Mouse (Mus musculus) heart, embryonic 15.5 days (tissue): ENCODE measurements around the gene Cdh4. TPM values are rescaled to one million over a fixed set of nuclear protein-coding genes. Genes with fewer than 3 reads are reported as not detected.

Experiments used
- ATAC-seq: fragments of 200-750 bp; cut with Nextera tagmentation; replicated peaks from 2 replicates; pipeline ENCODE4 v1.8.0; 2017; ENCODE audit warnings: low read depth, moderate TSS enrichment; ENCODE audit not compliant: insufficient number of reproducible peaks, insufficient read depth, low FRiP score
- H3K27ac ChIP-seq: fragments of 300-500 bp; sonication (generic); 2 replicates; pipeline ENCODE4 v1.5.1; 2015; ENCODE audit warnings: mild to moderate bottlenecking, inconsistent platforms
- H3K27me3 ChIP-seq: fragments of 300-500 bp; sonication (generic); 2 replicates; pipeline ENCODE4 v1.6.1; 2015; ENCODE audit warnings: inconsistent platforms
- H3K36me3 ChIP-seq: fragments of 300-500 bp; sonication (generic); 2 replicates; pipeline ENCODE4 v1.6.1; 2015; ENCODE audit warnings: mild to moderate bottlenecking, inconsistent platforms
- H3K4me1 ChIP-seq: fragments of 300-500 bp; sonication (generic); replicated peaks from 2 replicates; pipeline ENCODE4 v1.6.1; 2015; ENCODE audit warnings: inconsistent platforms
- H3K4me2 ChIP-seq: fragments of 300-500 bp; sonication (generic); 2 replicates; pipeline ENCODE4 v1.6.1; 2015; ENCODE audit warnings: inconsistent platforms, mild to moderate bottlenecking, moderate library complexity
- H3K4me3 ChIP-seq: fragments of 300-500 bp; sonication (generic); 2 replicates; pipeline ENCODE4 v1.5.1; 2015; ENCODE audit warnings: mild to moderate bottlenecking, inconsistent platforms
- H3K9ac ChIP-seq: fragments of 300-500 bp; sonication (generic); 2 replicates; pipeline ENCODE4 v1.6.1; 2015; ENCODE audit warnings: mild to moderate bottlenecking, inconsistent platforms
- H3K9me3 ChIP-seq: fragments of 300-500 bp; sonication (generic); replicated peaks from 2 replicates; pipeline ENCODE4 v1.6.1; 2016; ENCODE audit warnings: inconsistent platforms
- WGBS: fragments of 180-500 bp; shearing (Covaris S2); methylation state at CpG from one replicate; pipeline ENCODE4 v1.1.7; 2015; ENCODE audit warnings: mixed read lengths; 5-methylcytosine and 5-hydroxymethylcytosine counted together
- polyA plus RNA-seq: library from polyadenylated mRNA; unstranded; fragments of >200 nt; fragmentation: Nextera tagmentation; extraction: Ambion mirVana; gene quantifications from 2 replicates; pipeline ENCODE4 v1.2.1, GENCODE M21; 2015

The Cdh4 gene
- polyA plus RNA-seq = 1.4 and 6.4 TPM in 2 replicates

GRCm38 (mm10) chr2:179442191-179442540, at the start of gene Cdh4:
Gene Cdh4, plus strand, starts transcription at chr2:179442431.
- H3K9me3 ChIP-seq = no peaks in the 10 kb centered on the region
- peaks cover 72% of the 10 kb centered on the region for H3K27me3 ChIP-seq
- peak within 1 kb of the TSS; percentile 49 for H3K9ac ChIP-seq
- no peaks in the 10 kb centered on the region for H3K36me3 ChIP-seq
- peak within 1 kb of the TSS; percentile 63 for H3K4me3 ChIP-seq
- peaks cover 19% of the 10 kb centered on the region for H3K4me1 ChIP-seq
- peak within 1 kb of the TSS; percentile 92 for H3K4me2 ChIP-seq
- WGBS = under 1% methylated on average over 40 of the region's 40 CpGs
- no peak within 1 kb of the TSS for H3K27ac ChIP-seq
- peak; percentile 78 for ATAC-seq

GRCm38 (mm10) chr2:179395442-179395841, 46.8 kb upstream of the Cdh4 start:
- ATAC-seq = no peak
- H3K4me1 ChIP-seq = 0 out of 2 replicates have a peak, but pooled peaks cover 3% of the 10 kb centered on the region
- H3K9ac ChIP-seq = no peak overlapping the region
- H3K9me3 ChIP-seq = no peaks in the 10 kb centered on the region
- no peak overlapping the region for H3K27ac ChIP-seq
- H3K4me2 ChIP-seq = no peak overlapping the region
- H3K27me3 ChIP-seq = no peaks in the 10 kb centered on the region
- WGBS = 60% methylated on average over 5 of the region's 5 CpGs
- H3K4me3 ChIP-seq = no peak overlapping the region
- H3K36me3 ChIP-seq = no peaks in the 10 kb centered on the region

- Histone ChIP-seq H3K27ac (no peak overlapping the region), H3K4me1 (no peaks in the 10 kb centered on the region), H3K36me3 (no peaks in the 10 kb centered on the region), H3K4me3 (no peak overlapping the region), H3K27me3 (no peaks in the 10 kb centered on the region), H3K9ac (no peak overlapping the region), H3K9me3 (no peaks in the 10 kb centered on the region), H3K4me2 (no peak overlapping the region)
- ATAC-seq = no peak
- 76% methylated on average over 14 of the region's 14 CpGs for WGBS
Observed at GRCm38 (mm10) chr2:179399645-179400249, 42.5 kb upstream of the Cdh4 start.

- no peak overlapping the region for H3K27ac ChIP-seq
- H3K36me3 ChIP-seq = no peaks in the 10 kb centered on the region
- WGBS = 63% methylated on average over 8 of the region's 8 CpGs
- H3K4me1 ChIP-seq = no peaks in the 10 kb centered on the region
- H3K9me3 ChIP-seq = no peaks in the 10 kb centered on the region
- H3K27me3 ChIP-seq = no peaks in the 10 kb centered on the region
- H3K4me3 ChIP-seq = no peak overlapping the region
- H3K9ac ChIP-seq = no peak overlapping the region
- no peak for ATAC-seq
- no peak overlapping the region for H3K4me2 ChIP-seq
Observed at GRCm38 (mm10) chr2:179410866-179411561, 31.2 kb upstream of the Cdh4 start.

GRCm38 (mm10) chr2:179412966-179413365, 29.3 kb upstream of the Cdh4 start:
- H3K27me3 ChIP-seq = no peaks in the 10 kb centered on the region
- no peaks in the 10 kb centered on the region for H3K4me1 ChIP-seq
- H3K36me3 ChIP-seq = no peaks in the 10 kb centered on the region
- no peaks in the 10 kb centered on the region for H3K9me3 ChIP-seq
- no peak overlapping the region for H3K27ac ChIP-seq
- no peak for ATAC-seq
- no peak overlapping the region for H3K9ac ChIP-seq
- 78% methylated on average over 2 of the region's 2 CpGs for WGBS
- no peak overlapping the region for H3K4me3 ChIP-seq
- H3K4me2 ChIP-seq = no peak overlapping the region

- no peaks in the 10 kb centered on the region for H3K36me3 ChIP-seq
- no peaks in the 10 kb centered on the region for H3K4me1 ChIP-seq
- H3K4me3 ChIP-seq = no peak overlapping the region
- 85% methylated on average over 11 of the region's 11 CpGs for WGBS
- no peak overlapping the region for H3K27ac ChIP-seq
- no peaks in the 10 kb centered on the region for H3K27me3 ChIP-seq
- no peak for ATAC-seq
- H3K9ac ChIP-seq = no peak overlapping the region
- H3K9me3 ChIP-seq = no peaks in the 10 kb centered on the region
- no peak overlapping the region for H3K4me2 ChIP-seq
Observed at GRCm38 (mm10) chr2:179414253-179414652, 28.0 kb upstream of the Cdh4 start.

GRCm38 (mm10) chr2:179414704-179415103, 27.5 kb upstream of the Cdh4 start:
- no peak for ATAC-seq
- Histone ChIP-seq H3K4me1 (no peaks in the 10 kb centered on the region), H3K9me3 (no peaks in the 10 kb centered on the region), H3K9ac (no peak overlapping the region), H3K4me2 (no peak overlapping the region), H3K4me3 (no peak overlapping the region), H3K36me3 (no peaks in the 10 kb centered on the region), H3K27ac (no peak overlapping the region), H3K27me3 (no peaks in the 10 kb centered on the region)
- WGBS = 87% methylated on average over 9 of the region's 9 CpGs

GRCm38 (mm10) chr2:179415892-179416403, 26.3 kb upstream of the Cdh4 start:
- H3K4me2 ChIP-seq = no peak overlapping the region
- WGBS = 47% methylated on average over 8 of the region's 8 CpGs
- no peaks in the 10 kb centered on the region for H3K9me3 ChIP-seq
- H3K27ac ChIP-seq = no peak overlapping the region
- no peak overlapping the region for H3K4me3 ChIP-seq
- no peaks in the 10 kb centered on the region for H3K36me3 ChIP-seq
- H3K9ac ChIP-seq = no peak overlapping the region
- no peak for ATAC-seq
- no peaks in the 10 kb centered on the region for H3K27me3 ChIP-seq
- H3K4me1 ChIP-seq = no peaks in the 10 kb centered on the region

GRCm38 (mm10) chr2:179416587-179417227, 25.5 kb upstream of the Cdh4 start:
- no peak overlapping the region for H3K4me2 ChIP-seq
- H3K9ac ChIP-seq = no peak overlapping the region
- ATAC-seq = no peak
- no peaks in the 10 kb centered on the region for H3K4me1 ChIP-seq
- no peaks in the 10 kb centered on the region for H3K27me3 ChIP-seq
- no peaks in the 10 kb centered on the region for H3K36me3 ChIP-seq
- no peaks in the 10 kb centered on the region for H3K9me3 ChIP-seq
- H3K27ac ChIP-seq = no peak overlapping the region
- no peak overlapping the region for H3K4me3 ChIP-seq
- 79% methylated on average over 16 of the region's 16 CpGs for WGBS

- ATAC-seq = no peak
- Histone ChIP-seq H3K9ac (no peak overlapping the region), H3K4me2 (no peak overlapping the region), H3K36me3 (no peaks in the 10 kb centered on the region), H3K9me3 (no peaks in the 10 kb centered on the region), H3K4me3 (no peak overlapping the region), H3K4me1 (no peaks in the 10 kb centered on the region), H3K27me3 (no peaks in the 10 kb centered on the region), H3K27ac (no peak overlapping the region)
- 57% methylated on average over 3 of the region's 3 CpGs for WGBS
Observed at GRCm38 (mm10) chr2:179425602-179426001, 16.6 kb upstream of the Cdh4 start.

GRCm38 (mm10) chr2:179428889-179429288, 13.3 kb upstream of the Cdh4 start:
- Histone ChIP-seq H3K36me3 (no peaks in the 10 kb centered on the region), H3K27ac (no peak overlapping the region), H3K4me3 (no peak overlapping the region), H3K9me3 (no peaks in the 10 kb centered on the region), H3K4me1 (no peaks in the 10 kb centered on the region), H3K9ac (no peak overlapping the region), H3K4me2 (no peak overlapping the region), H3K27me3 (0 out of 2 replicates have a peak, but pooled peaks cover 3% of the 10 kb centered on the region)
- WGBS = 77% methylated on average over 3 of the region's 3 CpGs
- ATAC-seq = no peak
